Mouse (Mus musculus): ENCODE data around the gene Lrig1. TPM values are rescaled to one million over a fixed set of nuclear protein-coding genes. Genes with fewer than 3 reads are reported as not detected.

Gene Lrig1
- polyA plus RNA-seq, 1 experiment from 2014 or later = 8.1 TPM

- DNase-seq (ENCODE audit: low spot score) = peak; percentile 47
- Histone ChIP-seq H3K27ac (ENCODE audit: low read length) (no peak overlapping the region), H3K9ac (replicated peaks; ENCODE audit: low read depth) (no peak overlapping the region), H3K4me1 (ENCODE audit: insufficient read depth, low read depth, low read length) (peaks cover 25% of the 10 kb centered on the region), H3K9me3 (ENCODE audit: low read length) (no peaks in the 10 kb centered on the region), H3K4me3 (ENCODE audit: low read depth, low read length) (no peak overlapping the region), H3K27me3 (replicated peaks; ENCODE audit: insufficient read depth, low read length) (no peaks in the 10 kb centered on the region), H3K36me3 (ENCODE audit: insufficient read depth, low read length) (no peaks in the 10 kb centered on the region), H3K4me2 (replicated peaks; ENCODE audit: low read depth, low read length) (no peak overlapping the region)
- WGBS = 55% methylated on average over 4 of the region's 4 CpGs
- no peak for TF ChIP-seq CTCF (IDR thresholded peaks at IDR 0.05)
- TF ChIP-seq EP300 (IDR thresholded peaks at IDR 0.05) = no peak
- ATAC-seq = no peak
These were observed 11.2 kb downstream of the Lrig1 start for GRCm38 (mm10) chr6:94688722-94689121.

GRCm38 (mm10) chr6:94686048-94686447, 13.9 kb downstream of the Lrig1 start:
- DNase-seq (ENCODE audit: low spot score) (no peak), ATAC-seq (no peak)
- Histone ChIP-seq H3K4me1 (ENCODE audit: insufficient read depth, low read depth, low read length) (peaks cover 32% of the 10 kb centered on the region), H3K36me3 (ENCODE audit: insufficient read depth, low read length) (no peaks in the 10 kb centered on the region), H3K9ac (replicated peaks; ENCODE audit: low read depth) (no peak overlapping the region), H3K4me2 (replicated peaks; ENCODE audit: low read depth, low read length) (no peak overlapping the region), H3K27ac (ENCODE audit: low read length) (no peak overlapping the region), H3K4me3 (ENCODE audit: low read depth, low read length) (no peak overlapping the region), H3K27me3 (replicated peaks; ENCODE audit: insufficient read depth, low read length) (no peaks in the 10 kb centered on the region), H3K9me3 (ENCODE audit: low read length) (no peaks in the 10 kb centered on the region)
- no peak for TF ChIP-seq EP300 (IDR thresholded peaks at IDR 0.05)
- no peak for TF ChIP-seq CTCF (IDR thresholded peaks at IDR 0.05)
- WGBS = 71% methylated on average over 6 of the region's 6 CpGs

- 69% methylated on average over 6 of the region's 6 CpGs for WGBS
- no peaks in the 10 kb centered on the region for H3K36me3 ChIP-seq (ENCODE audit: insufficient read depth, low read length)
- no peak overlapping the region for H3K27ac ChIP-seq (ENCODE audit: low read length)
- H3K9me3 ChIP-seq (ENCODE audit: low read length) = no peaks in the 10 kb centered on the region
- ATAC-seq = no peak
- no peak overlapping the region for H3K4me3 ChIP-seq (ENCODE audit: low read depth, low read length)
- H3K9ac ChIP-seq (replicated peaks; ENCODE audit: low read depth) = no peak overlapping the region
- peaks cover 32% of the 10 kb centered on the region for H3K4me1 ChIP-seq (ENCODE audit: insufficient read depth, low read depth, low read length)
- H3K27me3 ChIP-seq (replicated peaks; ENCODE audit: insufficient read depth, low read length) = no peaks in the 10 kb centered on the region
- TF ChIP-seq EP300 (IDR thresholded peaks at IDR 0.05) = no peak
- TF ChIP-seq CTCF (IDR thresholded peaks at IDR 0.05) = no peak
- DNase-seq (ENCODE audit: low spot score) = no peak
- no peak overlapping the region for H3K4me2 ChIP-seq (replicated peaks; ENCODE audit: low read depth, low read length)
These were observed 14.3 kb downstream of the Lrig1 start for GRCm38 (mm10) chr6:94685611-94686010.

GRCm38 (mm10) chr6:94684844-94685557, 15.0 kb downstream of the Lrig1 start:
- Histone ChIP-seq H3K4me1 (ENCODE audit: insufficient read depth, low read depth, low read length) (peaks cover 27% of the 10 kb centered on the region), H3K9ac (replicated peaks; ENCODE audit: low read depth) (no peak overlapping the region), H3K4me3 (ENCODE audit: low read depth, low read length) (no peak overlapping the region), H3K4me2 (replicated peaks; ENCODE audit: low read depth, low read length) (no peak overlapping the region), H3K9me3 (ENCODE audit: low read length) (no peaks in the 10 kb centered on the region), H3K27ac (ENCODE audit: low read length) (no peak overlapping the region), H3K27me3 (replicated peaks; ENCODE audit: insufficient read depth, low read length) (no peaks in the 10 kb centered on the region), H3K36me3 (ENCODE audit: insufficient read depth, low read length) (no peaks in the 10 kb centered on the region)
- no peak for DNase-seq (ENCODE audit: low spot score)
- 30% methylated on average over 13 of the region's 13 CpGs for WGBS
- no peak for ATAC-seq
- TF ChIP-seq CTCF (IDR thresholded peaks at IDR 0.05) (no peak; the same call in 1 of the 2 replicates), EP300 (IDR thresholded peaks at IDR 0.05) (no peak)

GRCm38 (mm10) chr6:94683701-94684100, 16.3 kb downstream of the Lrig1 start:
- Histone ChIP-seq H3K4me2 (replicated peaks; ENCODE audit: low read depth, low read length) (no peak overlapping the region), H3K4me1 (ENCODE audit: insufficient read depth, low read depth, low read length) (peaks cover 22% of the 10 kb centered on the region)
- 72% methylated on average over 3 of the region's 3 CpGs for WGBS

GRCm38 (mm10) chr6:94682270-94682618, 17.7 kb downstream of the Lrig1 start:
- Histone ChIP-seq H3K4me1 (ENCODE audit: insufficient read depth, low read depth, low read length) (peaks cover 25% of the 10 kb centered on the region), H3K4me3 (ENCODE audit: low read depth, low read length) (no peak overlapping the region), H3K9ac (replicated peaks; ENCODE audit: low read depth) (no peak overlapping the region), H3K27me3 (replicated peaks; ENCODE audit: insufficient read depth, low read length) (no peaks in the 10 kb centered on the region), H3K27ac (ENCODE audit: low read length) (no peak overlapping the region), H3K4me2 (replicated peaks; ENCODE audit: low read depth, low read length) (no peak overlapping the region), H3K9me3 (ENCODE audit: low read length) (no peaks in the 10 kb centered on the region), H3K36me3 (ENCODE audit: insufficient read depth, low read length) (no peaks in the 10 kb centered on the region)
- TF ChIP-seq EP300 (IDR thresholded peaks at IDR 0.05) (no peak), CTCF (IDR thresholded peaks at IDR 0.05) (no peak)
- 64% methylated on average over 6 of the region's 6 CpGs for WGBS
- DNase-seq (ENCODE audit: low spot score) = no peak
- ATAC-seq = no peak

More at GRCm38 (mm10) chr6:94683701-94684100, 16.3 kb downstream of the Lrig1 start:
- no peak for DNase-seq (ENCODE audit: low spot score)
- H3K9ac ChIP-seq (replicated peaks; ENCODE audit: low read depth) = no peak overlapping the region
- no peaks in the 10 kb centered on the region for H3K27me3 ChIP-seq (replicated peaks; ENCODE audit: insufficient read depth, low read length)
- no peak for ATAC-seq
- TF ChIP-seq CTCF (IDR thresholded peaks at IDR 0.05) (no peak), EP300 (IDR thresholded peaks at IDR 0.05) (no peak)
- no peak overlapping the region for H3K27ac ChIP-seq (ENCODE audit: low read length)
- no peaks in the 10 kb centered on the region for H3K36me3 ChIP-seq (ENCODE audit: insufficient read depth, low read length)
- H3K4me3 ChIP-seq (ENCODE audit: low read depth, low read length) = no peak overlapping the region
- H3K9me3 ChIP-seq (ENCODE audit: low read length) = no peaks in the 10 kb centered on the region

Measured in lung, postnatal 0 days (tissue).